Mouse (Mus musculus): ENCODE data around the gene Endou.
"Not testable (repeated sequence)": the region's sequence is repeated elsewhere in the genome, so short reads cannot be mapped to it uniquely, and the experiment has no call there.

Endou gene

GRCm38 (mm10) chr15:97679991-97680681, 51.0 kb downstream of the Endou start:
- DNase-seq (ENCODE audit: low spot score) = no peak

- no peak for DNase-seq (ENCODE audit: low spot score)
These were observed 53.8 kb downstream of the Endou start for GRCm38 (mm10) chr15:97677341-97677740.

GRCm38 (mm10) chr15:97675927-97676326, 55.2 kb downstream of the Endou start:
- no peak for DNase-seq (ENCODE audit: low spot score)

- DNase-seq (ENCODE audit: low spot score) = no peak
These were observed 56.7 kb downstream of the Endou start for GRCm38 (mm10) chr15:97674423-97674822.

- DNase-seq (ENCODE audit: low spot score) = no peak
These were observed 57.7 kb downstream of the Endou start for GRCm38 (mm10) chr15:97673256-97674000.

GRCm38 (mm10) chr15:97672211-97672765, 58.9 kb downstream of the Endou start:
- DNase-seq (ENCODE audit: low spot score) = peak; percentile 73

GRCm38 (mm10) chr15:97670554-97670953, 60.6 kb downstream of the Endou start:
- no peak for DNase-seq (ENCODE audit: low spot score)

- not testable (repeated sequence) for DNase-seq (ENCODE audit: low spot score)
These were observed 62.8 kb downstream of the Endou start for GRCm38 (mm10) chr15:97668158-97668877.

- peak; percentile 68 for DNase-seq (ENCODE audit: low spot score)
These were observed 63.7 kb downstream of the Endou start for GRCm38 (mm10) chr15:97667437-97667836.

- DNase-seq (ENCODE audit: low spot score) = no peak
These were observed 64.7 kb downstream of the Endou start for GRCm38 (mm10) chr15:97666457-97666770.

- DNase-seq (ENCODE audit: low spot score) = no peak
These were observed 65.2 kb downstream of the Endou start for GRCm38 (mm10) chr15:97665770-97666456.

GRCm38 (mm10) chr15:97664981-97665668, 66.0 kb downstream of the Endou start:
- no peak for DNase-seq (ENCODE audit: low spot score)

GRCm38 (mm10) chr15:97663750-97664406, 67.3 kb downstream of the Endou start:
- peak; percentile 75 for DNase-seq (ENCODE audit: low spot score)
